Mouse (Mus musculus) lung, postnatal 0 days (tissue): Measurements from ENCODE around the gene Kcnq1.

Source experiments
- CTCF ChIP-seq: IDR thresholded peaks from 2 replicates; pipeline ENCODE4 v1.5.1; 2016; ENCODE audit warnings: antibody characterized with exemption, mild to moderate bottlenecking
- EP300 ChIP-seq: IDR thresholded peaks from 2 replicates; pipeline ENCODE4 v1.6.1; 2016; ENCODE audit warnings: antibody characterized with exemption, mild to moderate bottlenecking, control low read depth

DNA sequence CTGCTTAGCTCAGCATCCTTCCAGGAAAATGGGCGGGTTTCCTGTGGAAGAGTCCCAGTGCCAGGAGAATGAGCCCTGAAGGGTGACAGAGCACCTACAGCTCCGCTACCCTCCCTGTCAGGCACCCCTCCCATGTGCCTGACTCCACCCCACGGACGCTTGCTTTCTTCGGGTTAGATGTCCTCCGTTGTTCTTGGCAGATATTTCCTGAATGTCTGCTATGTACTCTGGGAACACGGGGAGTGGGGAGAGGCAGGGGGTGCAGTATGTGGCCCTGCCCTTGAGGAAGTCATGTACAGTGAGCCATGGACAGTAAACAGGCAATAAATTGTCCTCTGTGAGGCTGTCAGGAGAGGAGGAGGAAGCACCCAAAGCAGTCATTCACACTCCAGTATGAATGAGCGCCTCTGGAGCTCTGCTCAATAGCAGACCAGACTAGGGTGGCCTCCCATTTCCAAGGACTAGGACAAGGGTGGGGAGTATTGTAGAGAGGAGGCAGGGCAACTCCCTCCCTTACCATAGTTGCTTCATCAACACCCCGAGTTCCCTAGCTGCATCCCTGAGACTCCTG is 301.9 kb downstream of the Kcnq1 start:
- TF ChIP-seq CTCF = no peak
- TF ChIP-seq EP300 = no peak
